Comparison of ENCODE assay signal across 8 mouse cellular contexts in the genomic region with DNA sequence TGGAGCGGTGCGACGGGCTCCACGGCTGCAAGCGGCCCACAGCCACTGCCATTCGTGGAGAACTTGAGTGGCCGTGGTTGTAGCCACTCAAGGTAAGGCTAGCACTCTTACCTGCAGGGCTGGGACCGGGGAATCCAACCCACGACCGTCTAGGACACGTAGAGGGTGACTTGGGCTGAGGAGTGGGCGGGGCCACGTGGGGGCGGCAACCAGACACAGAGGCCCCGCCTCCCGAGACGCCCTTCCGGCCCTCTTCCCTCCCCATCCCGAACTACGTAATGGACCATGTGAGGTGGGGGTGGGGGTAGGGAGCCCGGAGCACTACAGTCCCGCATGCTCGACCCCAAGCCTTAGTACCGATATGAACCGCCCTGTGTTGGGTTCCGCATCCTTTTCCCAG.
DNase-seq lines count a peak whose midpoint lies in the region; ATAC-seq and TF ChIP-seq lines count a peak whose summit lies in the region.

No protein-coding gene starts in this region.

- peak overlapping the region; percentile 43 for H3K4me3 ChIP-seq in layer of hippocampus, adult 2 months
- H3K4me3 ChIP-seq in heart, embryonic 14.5 days (ENCODE audit: control insufficient read depth in 1 of 2, insufficient read depth in 1 of 2, low read depth in 1 of 2, low read length in 2 of 2): peak overlapping the region; percentile 44 to 48
- peak overlapping the region; percentile 34 for H3K4me3 ChIP-seq in kidney, postnatal 0 days (replicated peaks; ENCODE audit: low read depth, low read length)
- H3K4me3 ChIP-seq in lung, postnatal 0 days (ENCODE audit: low read depth, low read length): peak overlapping the region; percentile 24

- H3K9ac ChIP-seq in heart, embryonic 14.5 days (ENCODE audit: low read length): peak overlapping the region; percentile 68
- peak overlapping the region; percentile 46; the same call in 1 of the 2 replicates for H3K9ac ChIP-seq in kidney, postnatal 0 days (ENCODE audit: low read depth, low read length)
- H3K9ac ChIP-seq in lung, postnatal 0 days (replicated peaks; ENCODE audit: low read depth): 0 out of 2 replicates have a peak overlapping the region, but pooled peaks have one; percentile 19

- TF ChIP-seq EP300 in lung, postnatal 0 days (IDR thresholded peaks at IDR 0.05): no peak

- peak; percentile 40 to 58 for DNase-seq in layer of hippocampus, adult 2 months (ENCODE audit: low spot score in 2 of 2)
- no peak for DNase-seq in layer of hippocampus, postnatal 25 days (ENCODE audit: extremely low spot score in 1 of 2, low spot score in 1 of 2)
- DNase-seq in embryo, embryonic 11 days: peak; percentile 90
- DNase-seq in kidney, postnatal 0 days (ENCODE audit: low spot score): peak; percentile 89
- DNase-seq in lung, postnatal 0 days (ENCODE audit: low spot score): peak; percentile 90
- DNase-seq in ovary, adult 18-20 months (ENCODE audit: low spot score): peak; percentile 37
- DNase-seq in urinary bladder, postnatal 25 days (ENCODE audit: low spot score): peak; percentile 57

- no peaks in the 10 kb centered on the region for H3K27me3 ChIP-seq in heart, embryonic 14.5 days (ENCODE audit: control insufficient read depth, insufficient read depth, low read length)
- no peaks in the 10 kb centered on the region for H3K27me3 ChIP-seq in kidney, postnatal 0 days (ENCODE audit: insufficient read depth, low read length)
- H3K27me3 ChIP-seq in lung, postnatal 0 days (replicated peaks; ENCODE audit: insufficient read depth, low read length): no peaks in the 10 kb centered on the region

- peak; percentile 82 for ATAC-seq in heart, embryonic 14.5 days (ENCODE audit: insufficient number of reproducible peaks, insufficient read depth, low FRiP score, low read depth)
- peak; percentile 94 for ATAC-seq in kidney, postnatal 0 days (replicated peaks; ENCODE audit: low FRiP score, low read depth)
- ATAC-seq in lung, postnatal 0 days: peak; percentile 96

- TF ChIP-seq CTCF in layer of hippocampus, adult 2 months (conservative IDR thresholded peaks at IDR 0.05): no peak
- TF ChIP-seq CTCF in kidney, postnatal 0 days (IDR thresholded peaks at IDR 0.05; ENCODE audit: low read depth): no peak
- TF ChIP-seq CTCF in lung, postnatal 0 days (IDR thresholded peaks at IDR 0.05): no peak

- H3K27ac ChIP-seq in layer of hippocampus, adult 2 months: no peak overlapping the region
- peak overlapping the region in 1 of 2 experiments; percentile 5; a peak in 2 of 4 replicates for H3K27ac ChIP-seq in heart, embryonic 14.5 days (replicated peaks in 1 of 2; ENCODE audit: control insufficient read depth in 1 of 2, insufficient read depth in 1 of 2, low read depth in 2 of 2, low read length in 2 of 2)
- no peak overlapping the region for H3K27ac ChIP-seq in kidney, postnatal 0 days
- H3K27ac ChIP-seq in lung, postnatal 0 days (ENCODE audit: low read length): no peak overlapping the region

- H3K36me3 ChIP-seq in heart, embryonic 14.5 days (ENCODE audit: control insufficient read depth, insufficient read depth, low read length): peaks cover 10% of the 10 kb centered on the region
- H3K36me3 ChIP-seq in kidney, postnatal 0 days (ENCODE audit: insufficient read depth, low read length): no peaks in the 10 kb centered on the region
- H3K36me3 ChIP-seq in lung, postnatal 0 days (ENCODE audit: insufficient read depth, low read length): no peaks in the 10 kb centered on the region

- WGBS in heart, embryonic 14.5 days: 5% methylated on average over 26 of the region's 26 CpGs
- 6% methylated on average over 26 of the region's 26 CpGs for WGBS in kidney, postnatal 0 days
- WGBS in lung, postnatal 0 days: 4% methylated on average over 26 of the region's 26 CpGs

- H3K4me2 ChIP-seq in heart, embryonic 14.5 days (ENCODE audit: low read length): peak overlapping the region; percentile 69
- peak overlapping the region; percentile 61 for H3K4me2 ChIP-seq in kidney, postnatal 0 days (ENCODE audit: low read length)
- H3K4me2 ChIP-seq in lung, postnatal 0 days (replicated peaks; ENCODE audit: low read depth, low read length): peak overlapping the region; percentile 66

- peaks cover 11% of the 10 kb centered on the region for H3K9me3 ChIP-seq in heart, embryonic 14.5 days (ENCODE audit: control insufficient read depth, low read length)
- no peaks in the 10 kb centered on the region for H3K9me3 ChIP-seq in kidney, postnatal 0 days (replicated peaks; ENCODE audit: low read length)
- no peaks in the 10 kb centered on the region for H3K9me3 ChIP-seq in lung, postnatal 0 days (ENCODE audit: low read length)

- H3K4me1 ChIP-seq in heart, embryonic 14.5 days (ENCODE audit: control insufficient read depth in 2 of 2, insufficient read depth in 2 of 2, low read length in 2 of 2): peaks cover 2 to 3% of the 10 kb centered on the region in 2 experiments; a peak in 3 of 4 replicates
- no peaks in the 10 kb centered on the region; the same call in 1 of the 2 replicates for H3K4me1 ChIP-seq in kidney, postnatal 0 days (replicated peaks; ENCODE audit: insufficient read depth, low read length)
- H3K4me1 ChIP-seq in lung, postnatal 0 days (ENCODE audit: insufficient read depth, low read depth, low read length): no peaks in the 10 kb centered on the region

Comparison
In these comparisons a context has a peak if more than half of its experiments do, and no peak if none do; other contexts are left out.
1. DNase-seq: peak in layer of hippocampus, adult 2 months (2 of 2), embryo, embryonic 11 days (single experiment), kidney, postnatal 0 days (single experiment), lung, postnatal 0 days (single experiment), ovary, adult 18-20 months (single experiment) and urinary bladder, postnatal 25 days (single experiment); none in layer of hippocampus, postnatal 25 days (0 of 2).
2. Peak in every context shown above with its lines, with median percentiles within 50 percentile points of each other: H3K4me3 ChIP-seq, ATAC-seq, H3K4me2 ChIP-seq and H3K9ac ChIP-seq.